In genomic region chr17:23600641-23601622, GRCm38 (mm10) we compare ENCODE assay signal across 9 mouse cellular contexts. TPM values are rescaled to one million over a fixed set of nuclear protein-coding genes. Genes with fewer than 3 reads are reported as not detected.
DNase-seq lines count a peak whose midpoint lies in the region; ATAC-seq and TF ChIP-seq lines count a peak whose summit lies in the region.
"Had no signal": no experiment of that assay in that cellular context is flagged by ENCODE, and none has a peak within 500 bp of the region (broad histone marks: within the 10 kb centered on the region; RNA-seq: fewer than 3 reads in every experiment).

Zscan10 (plus strand) TSS chr17:23600856.

- 47% methylated on average over 15 of the region's 15 CpGs for WGBS in heart, embryonic 12.5 days
- 24% methylated on average over 15 of the region's 15 CpGs for WGBS in forebrain, embryonic 13.5 days
- 68% methylated on average over 15 of the region's 15 CpGs for WGBS in liver, embryonic 14.5 days (ENCODE audit: insufficient replicate concordance)

- DNase-seq in heart, postnatal 4 days = no peak
- DNase-seq in liver, embryonic 14.5 days (ENCODE audit: low read depth in 3 of 3, low spot score in 3 of 3) = no peak
- no peak for DNase-seq in urinary bladder, postnatal 14 days (ENCODE audit: low spot score)
- no peak for DNase-seq in adipocyte (ENCODE audit: low spot score)
- DNase-seq in thymus, postnatal 4 days = no peak
- DNase-seq: lung, postnatal 36 days had no signal

- no peak within 1 kb of the TSS for H3K9ac ChIP-seq in heart, embryonic 12.5 days
- no peak within 1 kb of the TSS for H3K9ac ChIP-seq in forebrain, embryonic 13.5 days
- H3K9ac ChIP-seq in liver, embryonic 14.5 days (replicated peaks) = peak within 1 kb of the TSS; percentile 60; the same call in 1 of the 2 replicates

- H3K4me2 ChIP-seq in heart, embryonic 12.5 days = peak within 1 kb of the TSS; percentile 85
- H3K4me2 ChIP-seq in forebrain, embryonic 13.5 days = peak within 1 kb of the TSS; percentile 68
- H3K4me2 ChIP-seq in liver, embryonic 14.5 days (ENCODE audit: low read depth) = peak within 1 kb of the TSS; percentile 83

- no peak for ATAC-seq in heart, embryonic 12.5 days (ENCODE audit: insufficient number of reproducible peaks, low FRiP score)
- ATAC-seq in forebrain, embryonic 13.5 days = no peak
- ATAC-seq in liver, embryonic 14.5 days (ENCODE audit: insufficient read depth) = no peak

- H3K27ac ChIP-seq in heart, embryonic 12.5 days (ENCODE audit: poor library complexity, severe bottlenecking) = no peak within 1 kb of the TSS; the same call in 1 of the 2 replicates
- H3K27ac ChIP-seq in forebrain, embryonic 13.5 days = no peak within 1 kb of the TSS
- no peak within 1 kb of the TSS for H3K27ac ChIP-seq in liver, embryonic 14.5 days

- no peaks in the 10 kb centered on the region for H3K9me3 ChIP-seq in heart, embryonic 12.5 days (replicated peaks)
- no peaks in the 10 kb centered on the region for H3K9me3 ChIP-seq in E14TG2a.4 (ENCODE audit: low read length)
- no peaks in the 10 kb centered on the region for H3K9me3 ChIP-seq in forebrain, embryonic 13.5 days (replicated peaks)
- no peaks in the 10 kb centered on the region for H3K9me3 ChIP-seq in liver, embryonic 14.5 days (ENCODE audit: control insufficient read depth, low read length)

- TF ChIP-seq CTCF in E14TG2a.4 (conservative IDR thresholded peaks at IDR 0.05; ENCODE audit: low read length) = no peak
- no peak for TF ChIP-seq CTCF in liver, embryonic 14.5 days (IDR thresholded peaks at IDR 0.05; ENCODE audit: low read depth)

- peaks cover 9% of the 10 kb centered on the region; the same call in 1 of the 2 replicates for H3K4me1 ChIP-seq in heart, embryonic 12.5 days (replicated peaks)
- peaks cover 63% of the 10 kb centered on the region for H3K4me1 ChIP-seq in E14TG2a.4 (replicated peaks; ENCODE audit: low read depth, low read length)
- H3K4me1 ChIP-seq in forebrain, embryonic 13.5 days = peaks cover 17% of the 10 kb centered on the region
- H3K4me1 ChIP-seq in liver, embryonic 14.5 days (replicated peaks; ENCODE audit: control insufficient read depth in 2 of 2, insufficient read depth in 2 of 2, low read length in 1 of 2) = peaks cover 0 to 12% of the 10 kb centered on the region in 2 experiments; a peak in 2 of 4 replicates

- TF ChIP-seq EP300 in liver, embryonic 14.5 days (IDR thresholded peaks at IDR 0.05; ENCODE audit: low read depth) = no peak

- no peaks in the 10 kb centered on the region for H3K27me3 ChIP-seq in heart, embryonic 12.5 days (replicated peaks)
- H3K27me3 ChIP-seq in E14TG2a.4 (ENCODE audit: insufficient read depth, low read length) = no peaks in the 10 kb centered on the region
- H3K27me3 ChIP-seq in forebrain, embryonic 13.5 days = no peaks in the 10 kb centered on the region
- H3K27me3 ChIP-seq in liver, embryonic 14.5 days (ENCODE audit: control insufficient read depth, insufficient read depth, low read length) = no peaks in the 10 kb centered on the region

- peak within 1 kb of the TSS; percentile 58; the same call in 1 of the 2 replicates for H3K4me3 ChIP-seq in heart, embryonic 12.5 days
- peak within 1 kb of the TSS; percentile 86 for H3K4me3 ChIP-seq in E14TG2a.4 (replicated peaks; ENCODE audit: low read length)
- no peak within 1 kb of the TSS for H3K4me3 ChIP-seq in forebrain, embryonic 13.5 days
- peak within 1 kb of the TSS in 1 of 2 experiments; percentile 59; a peak in 2 of 4 replicates for H3K4me3 ChIP-seq in liver, embryonic 14.5 days (ENCODE audit: insufficient read depth in 1 of 2, low read depth in 2 of 2, low read length in 2 of 2)

- no peaks in the 10 kb centered on the region for H3K36me3 ChIP-seq in heart, embryonic 12.5 days
- H3K36me3 ChIP-seq in E14TG2a.4 (ENCODE audit: insufficient read depth, low read length) = peaks cover 41% of the 10 kb centered on the region
- H3K36me3 ChIP-seq in forebrain, embryonic 13.5 days (ENCODE audit: poor library complexity, severe bottlenecking) = no peaks in the 10 kb centered on the region
- no peaks in the 10 kb centered on the region for H3K36me3 ChIP-seq in liver, embryonic 14.5 days (replicated peaks; ENCODE audit: control insufficient read depth, insufficient read depth, low read depth)

RNA-seq across cellular contexts. Expression of gene Zscan10, which starts in this region (rescaled TPM):
- polyA plus RNA-seq in heart, embryonic 12.5 days (2016; fragmentation: Nextera tagmentation; extraction: Ambion mirVana) = not detected in 2 replicates
- not detected for total RNA-seq in heart, postnatal 4 days (2021)
- 0.24 TPM in 1 of 2 replicates, not detected in the other for polyA plus RNA-seq in forebrain, embryonic 13.5 days (2015; fragmentation: Nextera tagmentation; extraction: Ambion mirVana)
- not detected in 2 replicates for polyA plus RNA-seq in liver, embryonic 14.5 days (2012; rRNA removed)
- polyA plus RNA-seq in liver, embryonic 14.5 days (2014; fragmentation: Nextera tagmentation; extraction: Ambion mirVana) = not detected in 2 replicates
